Mouse (Mus musculus) myocyte (in vitro differentiated cells): Measurements from ENCODE around the gene Vps35l. TPM values are rescaled to one million over a fixed set of nuclear protein-coding genes. Genes with fewer than 3 reads are reported as not detected.

Source experiments
- H3K27me3 ChIP-seq: one replicate; pipeline ENCODE4 v1.6.1; 2011; ENCODE audit not compliant: control insufficient read depth, insufficient read depth, insufficient read length
- H3K36me3 ChIP-seq: one replicate; pipeline ENCODE4 v1.6.1; 2011; ENCODE audit not compliant: control insufficient read depth, insufficient read depth
- H3K4me2 ChIP-seq: one replicate; pipeline ENCODE4 v1.6.1; 2011; ENCODE audit warnings: low read depth, control low read depth
- H3K4me3 ChIP-seq: one replicate; pipeline ENCODE4 v1.5.1; 2011; ENCODE audit warnings: mild to moderate bottlenecking, control low read depth, moderate library complexity
- H3K79me2 ChIP-seq: one replicate; pipeline ENCODE4 v1.6.1; 2011; ENCODE audit not compliant: control insufficient read depth, insufficient read depth
- H3ac ChIP-seq: one replicate; pipeline ENCODE4 v1.6.1; 2011; ENCODE audit not compliant: control insufficient read depth, insufficient read length
- CEBPB ChIP-seq: IDR thresholded peaks from 2 replicates; pipeline ENCODE4 v1.6.1; 2011; ENCODE audit warnings: mild to moderate bottlenecking, moderate library complexity; ENCODE audit not compliant: poor library complexity, insufficient read depth, severe bottlenecking
- E2F4 ChIP-seq: IDR thresholded peaks from one replicate; pipeline ENCODE4 v1.6.1; 2011; ENCODE audit warnings: mild to moderate bottlenecking, control low read depth, moderate library complexity; ENCODE audit not compliant: insufficient read depth
- MAX ChIP-seq: IDR thresholded peaks from one replicate; pipeline ENCODE4 v1.6.1; 2011; ENCODE audit warnings: low read depth, mild to moderate bottlenecking, control low read depth
- MYOD1 ChIP-seq, 3 experiments: IDR thresholded peaks; one replicate each; pipeline ENCODE4 v1.6.1; 2011; ENCODE audit warnings: control low read depth in 2 of 3, low read depth in 2 of 3, mild to moderate bottlenecking in 2 of 3, moderate library complexity in 1 of 3; ENCODE audit not compliant: insufficient read length in 2 of 3, control insufficient read depth in 1 of 3
- MYOG ChIP-seq, 3 experiments: IDR thresholded peaks; one replicate each; pipeline ENCODE4 v1.6.1; 2011; ENCODE audit warnings: control low read depth in 2 of 3, low read depth in 2 of 3, mild to moderate bottlenecking in 2 of 3; ENCODE audit not compliant: insufficient read length in 2 of 3, control insufficient read depth in 1 of 3, insufficient read depth in 1 of 3
- POLR2A ChIP-seq: IDR thresholded peaks from one replicate; pipeline ENCODE4 v1.6.1; 2011; ENCODE audit warnings: low read depth, mild to moderate bottlenecking, control low read depth, moderate library complexity; ENCODE audit not compliant: insufficient read length
- POLR2AphosphoS2 ChIP-seq: IDR thresholded peaks from one replicate; pipeline ENCODE4 v1.6.1; 2011; ENCODE audit warnings: low read depth, control low read depth; ENCODE audit not compliant: insufficient read length
- REST ChIP-seq: IDR thresholded peaks from one replicate; pipeline ENCODE4 v1.6.1; 2011; ENCODE audit warnings: mild to moderate bottlenecking, control low read depth, moderate library complexity; ENCODE audit not compliant: insufficient read depth, insufficient read length
- SRF ChIP-seq: IDR thresholded peaks from one replicate; pipeline ENCODE4 v1.6.1; 2011; ENCODE audit warnings: low read depth; ENCODE audit not compliant: control insufficient read depth, insufficient read length
- TCF12 ChIP-seq: IDR thresholded peaks from one replicate; pipeline ENCODE4 v1.6.1; 2011; ENCODE audit warnings: mild to moderate bottlenecking, control low read depth; ENCODE audit not compliant: poor library complexity, insufficient read depth, severe bottlenecking
- TCF3 ChIP-seq: IDR thresholded peaks from one replicate; pipeline ENCODE4 v1.6.1; 2011; ENCODE audit warnings: low read depth, control low read depth; ENCODE audit not compliant: insufficient read length
- USF1 ChIP-seq: IDR thresholded peaks from one replicate; pipeline ENCODE4 v1.6.1; 2011; ENCODE audit warnings: low read depth, mild to moderate bottlenecking, control low read depth, moderate library complexity
- polyA plus RNA-seq: library from polyadenylated mRNA; unstranded; fragments of >200 nt; fragmentation: generic; extraction: Trizol; gene quantifications from one replicate; pipeline ENCODE4 v1.2.1, GENCODE M21; 2012; ENCODE audit warnings: missing spikeins

The Vps35l gene
- polyA plus RNA-seq, 1 experiment, result 35.7 TPM

DNA sequence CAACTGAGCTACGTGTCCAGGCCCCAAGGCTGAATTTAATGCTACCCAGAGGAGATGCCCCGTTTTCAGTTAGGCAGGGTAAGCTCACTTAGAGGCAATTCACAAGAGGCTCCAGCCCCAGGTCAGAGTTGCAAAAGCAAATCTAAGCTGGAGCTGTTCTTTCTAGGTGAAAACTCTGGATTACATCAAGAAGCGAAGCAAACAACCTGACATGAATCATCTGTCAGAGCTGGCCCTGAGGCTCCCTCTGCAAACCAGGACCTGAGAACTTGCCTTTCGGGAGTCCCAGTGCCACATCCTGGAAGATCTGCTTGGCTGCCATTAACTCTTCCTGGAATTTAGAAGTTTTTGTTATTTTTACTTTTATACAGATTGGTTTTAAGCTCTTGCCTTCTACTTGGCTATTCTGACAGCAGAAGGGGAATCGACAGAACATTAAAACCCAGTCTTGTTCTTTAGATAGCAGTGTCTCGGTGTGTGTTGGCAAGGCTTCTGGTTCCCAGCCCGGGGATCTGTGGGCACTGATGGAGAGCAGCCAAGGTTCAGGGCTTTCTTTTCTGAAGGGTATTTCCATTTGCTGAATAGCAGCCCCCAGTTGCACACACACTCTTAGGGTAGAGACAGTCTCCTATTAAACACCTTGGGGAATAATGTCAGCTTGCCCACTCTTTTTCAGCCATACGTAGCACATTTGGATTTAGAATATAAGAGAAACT, 101.2 kb downstream of the Vps35l start:
- no peak for TF ChIP-seq MYOG (IDR thresholded peaks at IDR 0.05; ENCODE audit: control insufficient read depth in 1 of 3, insufficient read depth in 1 of 3, insufficient read length in 2 of 3, low read depth in 2 of 3)
- peak; percentile 26 for TF ChIP-seq POLR2AphosphoS2
- H3K27me3 ChIP-seq, result no peaks in the 10 kb centered on the region
- H3K4me2 ChIP-seq, result no peak overlapping the region
- H3K4me3 ChIP-seq, result no peak overlapping the region
- H3ac ChIP-seq, result no peak overlapping the region
- H3K36me3 ChIP-seq, result peaks cover 18% of the 10 kb centered on the region
- H3K79me2 ChIP-seq, result no peaks in the 10 kb centered on the region

DNA sequence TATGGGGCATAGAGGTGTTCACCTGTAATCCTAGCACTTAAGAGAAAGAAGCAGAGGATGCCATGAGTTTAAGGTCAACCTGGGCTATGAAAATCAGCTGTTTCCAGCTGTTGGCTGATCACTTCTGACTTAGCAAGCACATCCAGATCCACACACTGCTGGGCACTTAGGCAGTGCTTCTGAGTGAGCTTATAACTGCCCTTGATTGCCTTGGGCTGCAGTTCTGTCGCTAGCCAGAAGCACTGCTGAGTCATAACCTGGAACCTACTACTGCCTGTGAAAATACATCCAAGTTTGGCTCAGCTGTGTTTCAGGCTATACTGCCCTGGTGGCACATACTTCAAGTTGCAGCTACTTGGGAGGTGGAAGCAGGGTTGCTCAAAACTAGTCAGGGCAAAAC, 101.8 kb downstream of the Vps35l start:
- TF ChIP-seq POLR2AphosphoS2 (peak; percentile 66), SRF (no peak)
- Histone ChIP-seq H3K4me2 (no peak overlapping the region), H3K4me3 (no peak overlapping the region), H3K27me3 (no peaks in the 10 kb centered on the region), H3ac (no peak overlapping the region), H3K79me2 (no peaks in the 10 kb centered on the region), H3K36me3 (peaks cover 18% of the 10 kb centered on the region)

DNA sequence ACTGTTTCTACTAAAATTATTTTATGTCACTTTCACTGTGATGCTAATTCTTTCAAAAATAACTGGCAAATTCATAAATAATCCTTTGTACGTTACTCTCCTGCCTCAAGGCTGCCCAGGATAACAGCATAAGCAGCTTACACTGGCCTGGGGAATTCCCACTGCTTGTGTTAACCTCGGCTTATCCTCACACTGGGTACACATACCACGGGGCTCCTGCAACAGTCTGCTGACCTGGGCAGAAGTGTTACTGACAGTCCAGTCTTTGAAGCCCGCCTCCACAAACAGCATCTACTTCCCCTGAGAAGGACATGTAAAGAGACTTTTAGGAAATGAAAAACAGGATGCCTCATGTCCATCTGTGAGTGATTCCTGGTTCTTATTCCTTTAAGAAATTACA, 102.9 kb downstream of the Vps35l start:
- H3K79me2 ChIP-seq, result no peaks in the 10 kb centered on the region
- H3K4me3 ChIP-seq, result no peak overlapping the region
- H3K36me3 ChIP-seq, result peaks cover 25% of the 10 kb centered on the region
- no peaks in the 10 kb centered on the region for H3K27me3 ChIP-seq
- no peak for TF ChIP-seq REST
- no peak for TF ChIP-seq E2F4
- no peak for TF ChIP-seq POLR2A
- no peak for TF ChIP-seq SRF
- TF ChIP-seq TCF12, result no peak
- TF ChIP-seq MAX, result no peak
- no peak for TF ChIP-seq MYOD1 (IDR thresholded peaks at IDR 0.05; ENCODE audit: control insufficient read depth in 1 of 3, insufficient read length in 2 of 3, low read depth in 2 of 3)
- no peak for TF ChIP-seq TCF3
- TF ChIP-seq POLR2AphosphoS2, result no peak
- TF ChIP-seq CEBPB, result no peak
- no peak for TF ChIP-seq USF1
- no peak for TF ChIP-seq MYOG (IDR thresholded peaks at IDR 0.05; ENCODE audit: control insufficient read depth in 1 of 3, insufficient read depth in 1 of 3, insufficient read length in 2 of 3, low read depth in 2 of 3)
- no peak overlapping the region for H3K4me2 ChIP-seq
- H3ac ChIP-seq, result no peak overlapping the region

DNA sequence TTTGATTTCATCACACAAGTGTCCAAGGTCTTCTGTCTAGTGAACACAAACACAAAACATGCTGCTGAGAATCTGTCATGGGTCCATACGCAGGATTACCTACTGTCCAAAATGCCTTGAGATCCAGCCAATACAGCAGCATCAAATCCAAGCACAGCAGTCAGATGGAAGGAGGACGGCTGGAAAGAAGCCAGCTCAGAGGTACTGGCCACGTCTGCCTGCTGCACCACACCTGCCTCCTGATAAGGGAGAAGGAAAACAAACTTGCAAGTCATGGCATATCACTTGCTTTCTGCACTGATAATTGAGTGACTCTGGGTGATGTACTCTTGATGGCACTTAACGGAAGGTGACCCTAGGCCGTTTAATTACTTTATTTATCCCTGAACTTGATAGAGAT, 105.1 kb downstream of the Vps35l start:
- Histone ChIP-seq H3K79me2 (no peaks in the 10 kb centered on the region), H3K4me2 (no peak overlapping the region), H3ac (no peak overlapping the region), H3K4me3 (no peak overlapping the region), H3K27me3 (no peaks in the 10 kb centered on the region), H3K36me3 (peaks cover 26% of the 10 kb centered on the region)
- no peak for TF ChIP-seq TCF12
- TF ChIP-seq POLR2AphosphoS2, result peak; percentile 39
- TF ChIP-seq MYOD1 (IDR thresholded peaks at IDR 0.05; ENCODE audit: control insufficient read depth in 1 of 3, insufficient read length in 2 of 3, low read depth in 2 of 3), result no peak
- TF ChIP-seq USF1, result no peak
- TF ChIP-seq MYOG (IDR thresholded peaks at IDR 0.05; ENCODE audit: control insufficient read depth in 1 of 3, insufficient read depth in 1 of 3, insufficient read length in 2 of 3, low read depth in 2 of 3), result no peak

DNA sequence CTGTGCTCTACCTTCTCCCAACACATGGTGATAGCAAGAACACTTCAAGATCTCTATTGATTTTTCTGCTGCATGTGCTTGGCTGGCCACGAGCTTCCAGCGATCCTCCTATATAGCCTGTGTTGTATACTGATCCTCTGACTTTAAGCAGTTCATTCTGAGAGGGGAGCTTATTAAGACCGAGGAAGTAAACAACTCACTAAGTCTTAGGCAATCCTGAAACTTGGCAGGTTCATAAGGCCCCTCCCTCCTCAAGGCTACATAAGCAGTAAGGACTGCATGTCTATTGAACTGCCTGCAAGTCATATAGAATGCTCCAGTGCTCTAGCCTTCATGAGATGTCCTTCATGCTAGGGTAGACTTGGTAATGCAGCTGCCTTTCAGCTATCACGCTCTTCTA, 106.3 kb downstream of the Vps35l start:
- no peaks in the 10 kb centered on the region for H3K27me3 ChIP-seq
- peaks cover 29% of the 10 kb centered on the region for H3K36me3 ChIP-seq
- TF ChIP-seq MYOD1 (IDR thresholded peaks at IDR 0.05; ENCODE audit: control insufficient read depth in 1 of 3, insufficient read length in 2 of 3, low read depth in 2 of 3) (no peak), MYOG (IDR thresholded peaks at IDR 0.05; ENCODE audit: control insufficient read depth in 1 of 3, insufficient read depth in 1 of 3, insufficient read length in 2 of 3, low read depth in 2 of 3) (no peak), POLR2A (no peak), TCF3 (no peak), MAX (no peak), POLR2AphosphoS2 (no peak), USF1 (no peak), SRF (no peak), REST (no peak), CEBPB (no peak), TCF12 (no peak), E2F4 (no peak)
- peaks cover 8% of the 10 kb centered on the region for H3K79me2 ChIP-seq
- H3ac ChIP-seq, result no peak overlapping the region
- no peak overlapping the region for H3K4me3 ChIP-seq
- no peak overlapping the region for H3K4me2 ChIP-seq
